Mouse (Mus musculus) kidney, adult 2 months (tissue): ENCODE results near the gene Tnni2. TPM values are rescaled to one million over a fixed set of nuclear protein-coding genes. Genes with fewer than 3 reads are reported as not detected.

Source experiments
- DNase-seq: peaks from one replicate; pipeline ENCODE4 v3.0.0; 2021
- H3K27ac ChIP-seq: fragments of 200-500 bp; 2 replicates; pipeline ENCODE4 v1.5.1; 2012; ENCODE audit warnings: low read depth, low read length, control low read depth, inconsistent platforms; ENCODE audit not compliant: insufficient read depth
- H3K27me3 ChIP-seq: fragments of 200-500 bp; replicated peaks from 2 replicates; pipeline ENCODE4 v1.6.1; 2012; ENCODE audit warnings: mild to moderate bottlenecking, moderate library complexity, low read length, inconsistent platforms; ENCODE audit not compliant: control insufficient read depth, insufficient read depth
- H3K36me3 ChIP-seq: fragments of 200-500 bp; 2 replicates; pipeline ENCODE4 v1.6.1; 2012; ENCODE audit warnings: mild to moderate bottlenecking, moderate library complexity, low read length, inconsistent platforms; ENCODE audit not compliant: control insufficient read depth, insufficient read depth
- H3K4me1 ChIP-seq: fragments of 200-500 bp; 2 replicates; pipeline ENCODE4 v1.6.1; 2011; ENCODE audit warnings: low read length; ENCODE audit not compliant: control insufficient read depth, insufficient read depth
- H3K4me3 ChIP-seq: fragments of 200-500 bp; 2 replicates; pipeline ENCODE4 v1.5.1; 2011; ENCODE audit warnings: mild to moderate bottlenecking, low read depth, low read length, control low read depth; ENCODE audit not compliant: insufficient read depth
- CTCF ChIP-seq: fragments of 200-500 bp; conservative IDR thresholded peaks from 2 replicates; pipeline ENCODE4 v1.5.1; 2011; ENCODE audit warnings: low read depth, mild to moderate bottlenecking, control low read depth, low read length, moderate library complexity, mixed read lengths; ENCODE audit not compliant: insufficient read depth, insufficient read length
- POLR2A ChIP-seq: fragments of 200-500 bp; IDR thresholded peaks from one replicate; pipeline ENCODE4 v1.6.1; 2011; ENCODE audit warnings: low read depth, low read length, control low read depth
- WGBS: fragments of 180-500 bp; shearing (Covaris S2); methylation state at CpG from one replicate; pipeline ENCODE4 v1.1.7; 2018; 5-methylcytosine and 5-hydroxymethylcytosine counted together
- polyA plus RNA-seq: library from polyadenylated mRNA; depleted of rRNA; stranded (reverse); fragments of >200 nt; gene quantifications from 2 replicates; pipeline ENCODE4 v1.2.3, GENCODE M21; 2012

Gene Tnni2
- polyA plus RNA-seq, 1 experiment, result 103 TPM

DNA sequence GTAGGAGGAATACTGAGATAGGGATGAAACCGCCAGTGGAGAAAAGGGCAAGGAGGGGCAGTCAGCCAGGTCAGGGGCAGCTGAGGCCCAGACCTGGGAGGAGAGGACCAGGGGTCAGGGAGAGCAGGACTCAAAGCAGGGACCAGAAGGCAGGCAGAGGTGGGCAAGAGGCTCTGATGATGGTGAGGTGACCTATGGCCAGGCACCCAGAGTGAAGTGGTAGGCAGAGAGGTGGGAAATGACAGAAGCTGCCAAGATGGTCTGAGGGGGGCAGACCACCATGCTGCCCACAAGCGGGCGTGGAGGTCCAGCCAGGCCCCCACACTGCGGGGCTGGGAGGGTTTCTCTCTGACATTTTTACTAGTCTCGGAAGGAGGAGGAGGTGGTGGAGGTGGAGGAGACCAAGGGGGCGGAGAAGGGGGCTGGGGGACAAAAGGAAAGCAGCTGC is 29.8 kb downstream of the Tnni2 start:
- H3K27ac ChIP-seq, result no peak overlapping the region
- H3K36me3 ChIP-seq, result no peaks in the 10 kb centered on the region
- DNase-seq, result no peak
- 62% methylated on average over 6 of the region's 6 CpGs for WGBS
- no peaks in the 10 kb centered on the region for H3K4me1 ChIP-seq
- H3K4me3 ChIP-seq, result no peak overlapping the region
- H3K27me3 ChIP-seq, result no peaks in the 10 kb centered on the region
- TF ChIP-seq POLR2A, result no peak
- no peak for TF ChIP-seq CTCF

DNA sequence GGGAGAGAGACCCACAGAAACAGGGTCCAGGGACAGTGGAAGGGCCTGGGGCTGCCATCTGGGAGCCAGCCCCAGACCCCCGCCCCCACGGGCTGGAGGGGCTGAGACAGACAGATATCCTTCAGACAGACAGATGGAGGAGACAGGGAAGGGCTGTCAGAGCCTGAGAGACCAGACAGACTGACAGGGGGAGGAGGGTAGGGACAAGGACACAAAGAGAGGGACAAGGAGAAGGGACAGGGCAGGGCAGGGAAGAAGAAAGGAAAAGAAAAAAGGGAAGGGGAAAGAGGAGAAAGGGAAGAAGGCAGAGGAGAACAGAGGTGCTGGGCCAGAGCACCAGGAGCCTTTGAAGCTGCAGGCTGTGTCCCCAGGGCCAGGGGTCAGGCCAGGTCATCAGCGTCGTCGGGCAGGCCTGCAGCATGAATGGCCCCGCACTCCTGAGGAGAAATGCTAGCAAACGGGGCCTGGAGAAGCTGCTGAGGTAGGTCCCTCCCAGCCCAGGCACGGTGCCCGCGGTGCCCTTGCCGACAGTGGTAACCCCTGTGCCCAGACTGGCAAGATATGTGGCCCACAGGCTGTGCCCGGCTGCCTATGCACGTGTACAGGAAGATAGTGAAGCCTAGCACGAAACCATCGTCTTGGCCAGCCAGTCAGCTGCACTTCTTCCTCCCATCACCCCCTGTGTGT is 30.4 kb downstream of the Tnni2 start:
- Histone ChIP-seq H3K27me3 (no peaks in the 10 kb centered on the region), H3K36me3 (no peaks in the 10 kb centered on the region), H3K4me3 (no peak overlapping the region), H3K4me1 (no peaks in the 10 kb centered on the region), H3K27ac (no peak overlapping the region)
- no peak for TF ChIP-seq POLR2A
- TF ChIP-seq CTCF, result no peak
- 48% methylated on average over 15 of the region's 15 CpGs for WGBS
- DNase-seq, result no peak

- no peak for TF ChIP-seq POLR2A
- no peak overlapping the region for H3K4me3 ChIP-seq
- H3K27ac ChIP-seq, result no peak overlapping the region
- no peaks in the 10 kb centered on the region for H3K4me1 ChIP-seq
- no peaks in the 10 kb centered on the region for H3K36me3 ChIP-seq
- H3K27me3 ChIP-seq, result no peaks in the 10 kb centered on the region
- 88% methylated on average over 4 of the region's 4 CpGs for WGBS
- DNase-seq, result no peak
These were observed 31.3 kb downstream of the Tnni2 start for GRCm38 (mm10) chr7:142472936-142473335.

- TF ChIP-seq POLR2A, result no peak
- no peak for TF ChIP-seq CTCF
- no peak for DNase-seq
- no peak overlapping the region for H3K27ac ChIP-seq
- no peaks in the 10 kb centered on the region for H3K4me1 ChIP-seq
- H3K36me3 ChIP-seq, result no peaks in the 10 kb centered on the region
- H3K27me3 ChIP-seq, result no peaks in the 10 kb centered on the region
- H3K4me3 ChIP-seq, result no peak overlapping the region
- WGBS, result 87% methylated on average over 2 of the region's 2 CpGs
These were observed 31.9 kb downstream of the Tnni2 start for GRCm38 (mm10) chr7:142473476-142473875.

DNA sequence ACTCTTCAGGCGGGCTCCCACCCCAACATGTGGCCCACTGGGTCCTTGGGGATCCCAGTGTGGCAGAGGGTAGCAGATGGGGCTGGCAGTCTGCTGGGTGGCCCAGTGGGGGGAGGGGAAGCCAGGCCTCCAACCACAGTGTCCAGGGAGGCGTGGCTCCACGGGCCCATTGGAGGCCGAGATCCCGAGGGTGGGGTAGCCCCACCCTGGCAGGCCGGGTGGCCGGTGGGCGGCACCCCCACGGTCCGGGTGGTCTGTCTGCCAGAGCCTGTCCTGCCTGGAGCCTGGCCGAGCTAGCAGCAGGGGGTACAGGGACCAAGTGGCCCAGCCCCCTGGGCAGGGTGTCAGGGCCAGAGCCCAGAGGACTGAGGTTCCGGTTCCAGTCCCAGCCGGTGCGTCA is 33.2 kb downstream of the Tnni2 start:
- DNase-seq, result no peak
- H3K27ac ChIP-seq, result no peak overlapping the region
- 54% methylated on average over 14 of the region's 14 CpGs for WGBS

DNA sequence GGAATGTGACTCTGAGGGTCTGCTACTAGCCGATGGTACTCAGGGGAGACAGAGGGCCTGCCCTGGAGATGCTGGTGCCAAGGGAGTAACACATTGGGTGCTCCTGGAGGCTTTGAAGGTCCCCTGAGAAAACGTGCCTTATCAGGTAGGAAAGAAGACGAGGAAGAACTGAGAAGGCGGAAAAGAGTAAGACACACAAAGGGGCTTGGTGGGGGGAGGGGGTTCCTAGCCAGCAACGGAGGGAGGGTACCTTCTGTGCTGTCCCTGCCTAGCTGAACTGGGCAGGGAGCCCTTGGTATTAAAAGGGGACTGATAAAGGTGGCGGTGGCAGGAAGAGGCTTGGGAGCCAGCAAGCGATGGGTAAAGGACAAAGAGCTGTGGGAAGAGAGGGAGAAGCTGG is 34.0 kb downstream of the Tnni2 start:
- no peaks in the 10 kb centered on the region for H3K4me1 ChIP-seq
- no peak for TF ChIP-seq CTCF
- TF ChIP-seq POLR2A, result no peak
- no peaks in the 10 kb centered on the region for H3K36me3 ChIP-seq
- DNase-seq, result no peak
- H3K27ac ChIP-seq, result no peak overlapping the region
- 73% methylated on average over 7 of the region's 7 CpGs for WGBS
- no peaks in the 10 kb centered on the region for H3K27me3 ChIP-seq
- no peak overlapping the region for H3K4me3 ChIP-seq

More for the DNA sequence above, 33.2 kb downstream of the Tnni2 start:
- no peak for TF ChIP-seq POLR2A
- Histone ChIP-seq H3K4me1 (no peaks in the 10 kb centered on the region), H3K4me3 (no peak overlapping the region), H3K27me3 (no peaks in the 10 kb centered on the region), H3K36me3 (no peaks in the 10 kb centered on the region)

- Histone ChIP-seq H3K4me1 (no peaks in the 10 kb centered on the region), H3K4me3 (no peak overlapping the region), H3K36me3 (no peaks in the 10 kb centered on the region), H3K27me3 (no peaks in the 10 kb centered on the region), H3K27ac (no peak overlapping the region)
- no peak for DNase-seq
- WGBS, result 76% methylated on average over 5 of the region's 5 CpGs
- no peak for TF ChIP-seq POLR2A
- no peak for TF ChIP-seq CTCF
These were observed 34.7 kb downstream of the Tnni2 start for GRCm38 (mm10) chr7:142476271-142476670.
